Mouse (Mus musculus): ENCODE results near the gene Gm28374. TPM values are rescaled to one million over a fixed set of nuclear protein-coding genes. Genes with fewer than 3 reads are reported as not detected.
"Not testable (repeated sequence)": the region's sequence is repeated elsewhere in the genome, so short reads cannot be mapped to it uniquely, and the experiment has no call there.

Gm28374 gene
- total RNA-seq, 2 experiments from 2014 or later: not detected

- peak; percentile 98 for DNase-seq (ENCODE audit: low spot score)
Measured at GRCm38 (mm10) chr19:6057313-6058096, 24.6 kb downstream of the Gm28374 start, which contains the start of the genes Mrpl49 and Fau. TSS of gene Mrpl49 (minus strand) at chr19:6057785. TSS of gene Fau (plus strand) at chr19:6057844.

- DNase-seq (ENCODE audit: low spot score): no peak
Measured at GRCm38 (mm10) chr19:6056696-6057095, 25.4 kb downstream of the Gm28374 start.

GRCm38 (mm10) chr19:6054296-6054695 lies 27.8 kb downstream of the Gm28374 start:
- DNase-seq (ENCODE audit: low spot score): no peak

GRCm38 (mm10) chr19:6052516-6052915 lies 29.5 kb downstream of the Gm28374 start:
- DNase-seq (ENCODE audit: low spot score): no peak

GRCm38 (mm10) chr19:6048681-6049410 lies 33.2 kb downstream of the Gm28374 start:
- no peak for DNase-seq (ENCODE audit: low spot score)

- no peak for DNase-seq (ENCODE audit: low spot score)
Measured at GRCm38 (mm10) chr19:6047899-6048166, 34.2 kb downstream of the Gm28374 start.

- peak; percentile 5 for DNase-seq (ENCODE audit: low spot score)
Measured at GRCm38 (mm10) chr19:6047154-6047898, 34.7 kb downstream of the Gm28374 start.

- peak; percentile 92 for DNase-seq (ENCODE audit: low spot score)
Measured at GRCm38 (mm10) chr19:6046294-6047153, 35.5 kb downstream of the Gm28374 start, which contains the start of gene Syvn1. TSS of gene Syvn1 (plus strand) at chr19:6046576.

- no peak for DNase-seq (ENCODE audit: low spot score)
Measured at GRCm38 (mm10) chr19:6045366-6046293, 36.4 kb downstream of the Gm28374 start.

GRCm38 (mm10) chr19:6044102-6044501 lies 38.0 kb downstream of the Gm28374 start:
- DNase-seq (ENCODE audit: low spot score): not testable (repeated sequence)

- DNase-seq (ENCODE audit: low spot score): no peak
Measured at GRCm38 (mm10) chr19:6042293-6042692, 39.8 kb downstream of the Gm28374 start.

GRCm38 (mm10) chr19:6040002-6040401 lies 42.1 kb downstream of the Gm28374 start:
- DNase-seq (ENCODE audit: low spot score): no peak

GRCm38 (mm10) chr19:6038326-6038725 lies 43.7 kb downstream of the Gm28374 start:
- DNase-seq (ENCODE audit: low spot score): no peak

GRCm38 (mm10) chr19:6037695-6038094 lies 44.4 kb downstream of the Gm28374 start:
- DNase-seq (ENCODE audit: low spot score): no peak

- no peak for DNase-seq (ENCODE audit: low spot score)
Measured at GRCm38 (mm10) chr19:6035966-6036585, 46.0 kb downstream of the Gm28374 start.

- no peak for DNase-seq (ENCODE audit: low spot score)
Measured at GRCm38 (mm10) chr19:6030520-6031280, 51.4 kb downstream of the Gm28374 start.

- DNase-seq (ENCODE audit: low spot score): no peak
Measured at GRCm38 (mm10) chr19:6029426-6029825, 52.6 kb downstream of the Gm28374 start.

- no peak for DNase-seq (ENCODE audit: low spot score)
Measured at GRCm38 (mm10) chr19:6028991-6029390, 53.1 kb downstream of the Gm28374 start.

Data from gastrocnemius, adult 18-20 months (tissue).